Mouse (Mus musculus): Measurements from ENCODE around the gene Mettl21a. TPM values are rescaled to one million over a fixed set of nuclear protein-coding genes. Genes with fewer than 3 reads are reported as not detected.
A peak's percentile ranks its signal among the peaks of the same experiment; 100 is the strongest.
"Not testable (repeated sequence)": the region's sequence is repeated elsewhere in the genome, so short reads cannot be mapped to it uniquely, and the experiment has no call there.

Gene Mettl21a
- 1 to 10 TPM; 5.3 to 7.2 TPM for total RNA-seq (2021)
- long read RNA-seq, experiment 1, partial matches to known transcripts: 0 of 3 reads
- long read RNA-seq, experiment 1, other reads (novel, unspliced or antisense): 0 of 3 reads
- long read RNA-seq, experiment 2, transcript Mettl21a-202 (4 exons, 2,030 nt): major isoform, 8 of 9 reads
- long read RNA-seq, experiment 2, partial matches to known transcripts: 0 of 9 reads
- long read RNA-seq, experiment 2, other reads (novel, unspliced or antisense): 0 of 9 reads

DNA sequence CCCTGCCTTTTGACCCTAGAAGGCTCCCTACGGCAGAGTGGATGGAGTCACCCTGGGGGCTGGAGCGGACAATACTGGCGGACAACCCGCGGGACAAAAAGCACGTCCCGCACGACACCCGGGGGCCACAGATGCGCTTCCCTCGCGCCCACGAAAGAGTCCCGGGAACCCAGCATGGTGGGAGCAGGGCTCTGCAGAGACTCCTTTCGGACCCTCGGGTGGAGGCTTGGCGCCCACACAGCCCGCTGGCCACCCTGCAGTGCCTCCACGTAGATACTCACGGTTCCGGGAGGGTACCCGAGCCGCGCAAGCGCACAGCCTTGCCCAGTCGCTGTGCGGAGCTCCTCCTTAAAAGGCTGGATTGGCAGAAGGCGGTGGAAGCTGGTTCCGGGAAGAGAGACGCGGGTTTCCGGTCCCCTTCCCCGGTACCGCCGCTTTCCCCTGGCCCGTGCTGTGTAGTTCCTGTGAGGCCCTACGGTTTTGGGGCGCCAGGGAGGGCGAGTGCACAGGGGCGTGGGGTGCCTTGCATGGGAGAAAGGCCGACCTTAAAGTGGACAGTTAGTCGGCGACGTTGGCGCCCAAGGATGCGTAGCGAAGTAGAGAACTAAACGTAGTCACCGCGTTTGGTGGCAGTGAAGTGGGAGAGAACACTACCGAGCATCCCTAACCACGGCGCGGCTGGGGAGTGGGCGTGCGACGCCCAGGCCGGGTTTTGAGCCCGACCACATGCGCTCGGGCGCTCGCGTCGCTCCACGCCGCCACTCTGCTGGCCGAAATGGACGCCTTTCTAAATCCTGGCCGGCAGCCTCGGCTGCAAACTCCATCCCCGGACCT lies at the start of gene Mettl21a:
Gene Mettl21a, minus strand, starts transcription at position 362 of the 834 bp plus-strand sequence.
- DNase-seq: peak; percentile 88 to 90

DNA sequence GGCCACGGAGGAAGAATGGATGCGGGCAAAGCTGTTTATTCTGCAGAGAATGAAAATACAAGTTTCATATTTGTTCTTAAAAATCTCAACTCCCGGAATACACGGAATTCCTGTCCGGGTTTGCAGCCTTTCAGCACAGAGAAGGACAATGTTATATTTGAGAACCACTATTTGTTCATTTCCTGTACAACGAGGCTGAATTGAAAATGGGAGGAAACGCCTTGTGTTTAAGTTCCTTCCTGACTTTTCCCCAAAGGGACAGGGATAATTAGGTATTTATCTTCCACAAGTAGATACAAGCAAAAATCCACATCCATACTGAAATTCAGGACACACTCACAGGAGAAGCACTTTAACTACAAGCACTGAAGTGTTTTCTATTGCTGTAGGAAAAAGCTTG lies 41.8 kb upstream of the Mettl21a start:
- DNase-seq: no peak
- intact Hi-C loops (cut with DNase I): no loop called here

More for the DNA sequence above, at the start of gene Mettl21a:
- intact Hi-C loops (cut with DNase I): loop anchor here (5.0 kb wide), 3 partner anchors 75 to 90 kb away; partner anchors contain the start of genes Ccnyl1 and Creb1

DNA sequence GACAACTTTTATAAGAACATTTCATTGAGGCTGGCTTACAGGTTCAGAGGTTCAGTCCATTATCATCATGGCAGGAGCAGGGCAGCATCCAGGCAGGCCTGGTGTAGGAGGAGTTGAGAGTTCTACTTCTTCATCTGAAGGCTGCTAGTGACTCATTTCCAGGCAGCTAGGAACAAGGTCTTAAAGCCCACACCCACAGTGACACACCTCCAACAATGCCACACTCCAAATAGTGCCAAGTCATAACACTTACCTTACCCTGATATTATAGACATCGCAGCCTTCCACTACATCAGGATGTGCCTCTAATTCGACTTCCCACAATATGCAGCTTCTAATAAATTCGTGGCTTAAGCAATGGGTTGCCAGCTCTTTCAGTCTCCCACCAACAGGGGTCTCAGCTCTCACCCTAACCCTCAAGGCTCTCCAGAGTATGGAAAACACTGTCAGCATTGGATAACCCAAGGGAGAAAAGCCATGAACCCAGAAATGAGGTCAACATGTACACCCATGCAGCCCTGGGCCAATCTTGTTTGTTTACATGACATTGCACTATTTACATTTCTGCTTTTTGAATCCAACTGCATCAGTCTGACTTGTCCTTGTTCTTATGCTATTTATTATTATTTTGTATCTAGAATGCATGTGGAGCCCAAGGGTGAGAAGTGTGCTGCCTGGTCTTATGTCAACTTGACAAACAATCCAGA lies 39.5 kb upstream of the Mettl21a start:
- DNase-seq: no peak
- intact Hi-C loops (cut with DNase I): no loop called here

GRCm38 (mm10) chr1:64655415-64655814 lies 38.4 kb upstream of the Mettl21a start:
- no peak for DNase-seq
- intact Hi-C loops (cut with DNase I): no loop called here

GRCm38 (mm10) chr1:64653701-64654100 lies 36.7 kb upstream of the Mettl21a start:
- no peak for DNase-seq
- intact Hi-C loops (cut with DNase I): no loop called here

- intact Hi-C loops (cut with DNase I): no loop called here
- peak in 1 of 2 experiments; percentile 17 for DNase-seq
Observed at GRCm38 (mm10) chr1:64649362-64650124, 32.5 kb upstream of the Mettl21a start.

GRCm38 (mm10) chr1:64644513-64644912 lies 27.5 kb upstream of the Mettl21a start:
- no peak for DNase-seq
- intact Hi-C loops (cut with DNase I): no loop called here

DNA sequence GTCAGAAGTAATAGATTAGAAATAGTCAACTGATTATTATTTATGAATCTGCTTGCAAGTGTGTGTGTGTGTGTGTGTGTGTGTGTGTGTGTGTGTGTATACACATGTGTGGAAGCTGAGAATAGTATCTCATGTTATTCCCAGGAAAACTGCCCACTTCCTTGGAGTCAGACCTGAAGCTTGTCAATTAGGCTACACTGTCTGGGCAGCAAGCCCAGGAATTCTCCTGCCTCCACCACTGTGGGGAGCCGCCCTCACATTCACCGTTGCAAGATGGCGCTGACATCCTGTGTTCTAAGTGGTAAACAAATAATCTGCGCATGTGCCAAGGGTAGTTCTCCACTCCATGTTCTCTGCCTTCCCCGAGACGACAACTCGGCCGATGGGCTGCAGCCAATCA lies 25.5 kb upstream of the Mettl21a start:
- intact Hi-C loops (cut with DNase I); DNase-seq: not testable (repeated sequence)

DNA sequence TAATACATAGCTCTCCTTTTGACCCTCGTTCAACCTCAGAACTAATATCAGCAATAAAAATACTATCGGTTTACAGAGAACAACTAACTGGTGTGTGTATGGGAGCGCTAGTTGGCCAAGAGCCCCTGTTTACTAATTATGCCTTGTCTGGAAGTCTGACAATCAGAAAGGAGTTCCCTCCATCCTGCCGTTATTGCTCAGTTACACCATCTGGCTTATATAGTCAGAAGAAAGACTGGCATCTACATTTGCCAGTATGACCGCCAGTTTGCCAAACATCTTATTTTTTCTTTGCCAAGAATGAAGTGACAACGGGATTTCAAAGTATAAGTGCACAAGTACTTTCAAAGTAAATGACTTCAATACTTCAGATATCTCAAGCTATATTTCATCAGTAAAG lies 24.0 kb upstream of the Mettl21a start:
- intact Hi-C loops (cut with DNase I): no loop called here
- no peak for DNase-seq

DNA sequence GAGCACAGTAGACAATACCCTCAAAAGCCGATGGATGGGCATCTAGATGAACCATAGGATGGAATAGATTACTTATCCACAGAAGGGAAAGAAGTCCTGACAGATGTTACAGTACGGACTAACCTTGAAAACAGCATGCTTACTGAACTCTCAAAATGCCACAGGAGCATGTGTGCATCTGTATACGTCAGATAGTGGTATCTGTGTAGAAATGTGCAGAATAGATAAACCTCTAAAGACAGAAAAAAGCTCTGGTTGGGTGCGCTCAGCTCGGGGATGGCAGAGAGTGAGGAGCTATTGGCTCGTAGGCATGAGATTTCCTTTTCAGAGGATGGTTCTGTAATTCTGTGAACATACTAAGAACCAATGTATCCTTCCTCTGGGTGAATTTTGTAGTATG lies 22.2 kb upstream of the Mettl21a start:
- intact Hi-C loops (cut with DNase I): no loop called here
- DNase-seq: no peak

DNA sequence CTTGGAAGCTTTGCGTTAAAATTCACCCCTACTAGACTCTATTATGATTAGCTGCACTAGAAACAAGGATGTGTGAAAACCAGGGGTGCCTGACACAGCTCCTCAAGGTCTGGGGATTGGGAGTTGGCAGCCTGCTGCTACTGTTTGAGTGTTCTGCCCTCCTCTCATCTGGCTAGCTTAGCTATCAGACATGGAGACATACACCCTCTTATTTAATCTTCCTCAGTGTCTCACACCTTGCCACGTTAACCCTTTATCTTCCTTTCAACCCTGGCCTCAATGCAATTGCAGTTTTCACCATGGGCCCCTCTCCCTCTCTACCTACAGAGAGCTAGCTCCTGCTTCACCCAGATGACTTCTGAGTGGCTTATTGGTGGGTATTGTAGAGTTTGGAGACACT lies 18.6 kb upstream of the Mettl21a start:
- intact Hi-C loops (cut with DNase I): no loop called here

DNA sequence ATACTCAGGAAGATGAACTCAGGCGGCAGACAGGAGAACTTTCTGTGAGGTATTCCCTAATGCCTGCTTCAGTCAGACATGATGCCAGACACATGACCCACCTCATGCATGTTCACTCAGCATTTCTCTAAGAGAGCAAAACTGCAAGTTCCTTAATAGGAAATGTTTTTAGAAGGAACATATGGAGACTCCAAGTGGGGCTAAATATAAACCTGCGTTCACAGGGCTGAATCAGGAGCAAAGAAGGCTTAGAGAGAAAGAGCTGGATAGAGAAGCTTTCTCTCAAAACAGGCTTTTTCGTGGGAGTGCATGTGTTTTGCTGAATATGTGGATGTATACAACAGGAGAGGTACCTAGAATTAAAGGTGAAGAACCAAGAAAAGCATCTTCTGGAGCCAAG lies 16.2 kb upstream of the Mettl21a start:
- no peak for DNase-seq
- intact Hi-C loops (cut with DNase I): no loop called here

More for the DNA sequence above, 18.6 kb upstream of the Mettl21a start:
- no peak for DNase-seq

DNA sequence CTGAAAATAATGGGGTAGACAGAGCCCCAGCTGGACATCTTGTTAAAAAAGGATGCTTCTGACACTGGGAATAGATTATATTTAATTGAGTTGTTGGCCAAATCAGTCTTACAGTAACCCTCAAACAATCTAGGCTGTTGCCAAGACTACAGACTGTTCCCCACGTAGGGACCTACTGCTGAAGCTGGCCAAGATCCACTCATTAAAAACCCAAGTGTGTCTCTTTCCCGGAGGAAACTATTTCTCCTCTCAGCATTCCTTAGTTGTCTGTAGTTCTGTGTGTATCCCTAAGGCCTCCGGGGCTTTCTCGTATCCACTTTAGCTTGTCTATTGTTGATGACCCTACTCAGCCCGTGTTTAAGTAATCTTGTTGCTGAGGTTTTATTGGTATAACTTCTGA lies 14.5 kb upstream of the Mettl21a start:
- intact Hi-C loops (cut with DNase I): no loop called here

DNA sequence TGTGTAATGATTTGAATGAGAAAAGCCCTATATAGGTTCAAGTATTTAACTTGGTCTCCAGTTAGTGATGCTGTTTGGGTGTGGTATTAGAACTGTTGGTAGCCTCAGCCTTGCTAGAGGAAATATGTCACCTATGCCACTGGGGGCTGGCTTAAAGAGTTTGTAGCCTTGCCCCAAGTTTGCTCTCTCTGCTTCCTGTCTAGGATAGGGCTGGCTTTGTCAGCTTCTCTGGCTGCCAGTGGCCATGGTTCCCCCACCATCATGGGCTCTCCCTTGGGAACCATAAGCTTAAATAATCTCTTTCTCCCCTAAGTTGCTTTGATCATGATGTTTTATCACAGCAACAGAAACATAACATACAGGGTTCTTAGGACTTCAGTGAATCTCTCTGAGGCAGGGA lies 8.2 kb upstream of the Mettl21a start:
- intact Hi-C loops (cut with DNase I): loop anchor here (10.0 kb wide), 1 partner anchor 380 kb away; no protein-coding TSS in a partner anchor

More for the DNA sequence above, 14.5 kb upstream of the Mettl21a start:
- no peak for DNase-seq

DNA sequence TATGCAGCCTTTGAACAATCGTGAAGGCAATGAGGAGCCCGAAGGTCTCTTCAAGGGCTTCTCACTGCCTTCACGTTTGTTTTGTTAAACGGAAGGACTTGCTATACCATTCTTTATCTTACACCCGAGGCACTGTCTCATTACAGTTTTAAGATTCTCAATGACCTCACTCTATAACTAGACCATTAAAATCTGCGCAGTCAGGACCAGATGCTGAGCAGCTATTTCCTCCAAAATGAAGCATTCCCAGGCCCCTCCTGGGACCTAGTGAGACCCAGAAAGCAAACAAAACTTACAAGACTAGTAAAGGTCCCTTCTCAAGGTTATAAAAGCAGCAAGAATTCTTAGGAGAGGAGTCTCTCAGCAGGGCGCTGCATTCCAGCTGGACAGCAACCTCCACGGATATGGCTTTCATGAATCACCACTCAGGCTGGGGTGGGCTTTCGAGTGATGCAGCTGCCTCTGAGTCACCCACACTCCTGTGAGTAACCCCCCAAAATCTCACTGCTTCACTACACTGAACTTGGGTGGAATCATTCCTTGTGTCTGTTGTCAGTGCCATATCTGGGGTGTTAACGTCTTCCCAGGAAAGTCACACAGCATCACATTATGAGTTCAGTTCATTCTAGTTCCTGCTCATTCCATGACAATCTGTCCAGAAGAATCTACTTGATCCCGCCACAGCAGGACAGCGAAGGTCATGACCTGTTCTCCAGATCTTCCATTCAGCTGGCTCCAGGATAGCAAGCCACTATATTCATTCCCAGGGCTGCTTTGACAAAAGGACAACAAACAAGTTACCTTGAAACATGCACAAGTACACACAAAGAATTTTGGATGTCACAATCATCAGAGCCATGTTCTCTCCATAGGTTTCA lies 6.8 kb upstream of the Mettl21a start:
- intact Hi-C loops (cut with DNase I): loop anchor here (10.0 kb wide), 1 partner anchor 381 kb away; no protein-coding TSS in a partner anchor
- DNase-seq: no peak

More for the DNA sequence above, 8.2 kb upstream of the Mettl21a start:
- DNase-seq: no peak

DNA sequence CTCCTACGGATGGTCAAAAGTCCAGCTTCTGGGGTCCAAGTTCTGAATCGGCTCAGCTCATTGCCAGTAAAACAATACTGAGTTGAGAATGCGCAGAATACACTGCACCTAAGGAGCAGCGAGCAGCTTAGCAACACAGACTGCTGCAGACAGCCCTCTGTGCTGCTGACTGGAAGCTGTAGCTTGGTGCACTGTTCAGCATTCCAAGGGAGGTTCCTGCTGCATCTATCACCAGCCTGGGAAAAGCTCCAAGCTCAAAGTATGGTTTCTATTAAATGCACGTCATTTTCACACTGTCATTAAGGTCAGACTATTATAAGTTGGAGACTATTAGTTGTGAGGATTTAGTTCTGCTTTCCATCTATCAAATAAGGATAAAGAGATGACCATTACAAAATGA lies 4.1 kb upstream of the Mettl21a start:
- intact Hi-C loops (cut with DNase I): loop anchor here (10.0 kb wide), 1 partner anchor 384 kb away; no protein-coding TSS in a partner anchor

GRCm38 (mm10) chr1:64618226-64618625 lies 1.2 kb upstream of the Mettl21a start:
- intact Hi-C loops (cut with DNase I): loop anchor here (5.0 kb wide), 3 partner anchors 74 to 89 kb away; partner anchors contain the start of genes Ccnyl1 and Creb1
- DNase-seq: no peak

More for the DNA sequence above, 4.1 kb upstream of the Mettl21a start:
- DNase-seq: no peak

DNA sequence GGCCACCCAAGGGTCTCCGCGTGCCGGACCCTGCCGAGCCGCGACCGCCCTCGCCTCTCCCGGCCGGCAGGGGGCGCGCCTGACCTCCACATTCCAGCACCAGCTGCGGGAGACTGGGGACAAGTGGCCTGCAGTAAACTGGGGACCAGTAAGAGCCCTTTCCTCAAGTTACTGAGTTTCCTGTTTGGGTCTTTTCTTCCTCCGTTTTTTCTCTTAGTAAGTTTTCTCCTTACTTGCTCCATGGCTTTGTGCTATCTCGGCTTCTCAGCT lies 608 bp upstream of the Mettl21a start:
- DNase-seq: peak; percentile 83 to 84
- intact Hi-C loops (cut with DNase I): loop anchor here (5.0 kb wide), 3 partner anchors 75 to 90 kb away; partner anchors contain the start of genes Ccnyl1 and Creb1

DNA sequence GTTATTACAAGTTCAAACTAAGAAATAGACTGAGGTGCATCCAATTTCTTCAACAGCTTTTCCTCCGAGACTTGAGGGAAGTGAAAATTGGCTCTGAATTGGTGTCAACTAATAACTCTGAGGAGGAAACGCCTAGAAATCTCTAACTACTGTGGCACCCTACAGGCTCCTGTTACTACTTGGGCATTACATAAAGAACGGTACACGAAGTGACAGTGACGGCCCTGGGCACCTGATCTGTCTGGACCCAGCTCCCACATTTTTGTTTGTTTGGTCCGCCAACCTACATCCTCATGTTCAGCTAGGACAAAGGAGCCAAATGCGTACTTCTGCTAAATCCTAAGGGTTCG lies 536 bp downstream of the Mettl21a start:
- intact Hi-C loops (cut with DNase I): loop anchor here (5.0 kb wide), 3 partner anchors 76 to 91 kb away; partner anchors contain the start of genes Ccnyl1 and Creb1
- DNase-seq: no peak

Data from gastrocnemius, postnatal 36 days (tissue).